Mouse (Mus musculus) kidney, adult 2 months (tissue): ENCODE measurements around the gene Tbc1d16. TPM values are rescaled to one million over a fixed set of nuclear protein-coding genes. Genes with fewer than 3 reads are reported as not detected.

ENCODE experiments used
- DNase-seq: peaks from one replicate; pipeline ENCODE4 v3.0.0; 2021
- H3K27ac ChIP-seq: fragments of 200-500 bp; 2 replicates; pipeline ENCODE4 v1.5.1; 2012; ENCODE audit warnings: low read depth, low read length, control low read depth, inconsistent platforms; ENCODE audit not compliant: insufficient read depth
- H3K27me3 ChIP-seq: fragments of 200-500 bp; replicated peaks from 2 replicates; pipeline ENCODE4 v1.6.1; 2012; ENCODE audit warnings: mild to moderate bottlenecking, moderate library complexity, low read length, inconsistent platforms; ENCODE audit not compliant: control insufficient read depth, insufficient read depth
- H3K36me3 ChIP-seq: fragments of 200-500 bp; 2 replicates; pipeline ENCODE4 v1.6.1; 2012; ENCODE audit warnings: mild to moderate bottlenecking, moderate library complexity, low read length, inconsistent platforms; ENCODE audit not compliant: control insufficient read depth, insufficient read depth
- H3K4me1 ChIP-seq: fragments of 200-500 bp; 2 replicates; pipeline ENCODE4 v1.6.1; 2011; ENCODE audit warnings: low read length; ENCODE audit not compliant: control insufficient read depth, insufficient read depth
- H3K4me3 ChIP-seq: fragments of 200-500 bp; 2 replicates; pipeline ENCODE4 v1.5.1; 2011; ENCODE audit warnings: mild to moderate bottlenecking, low read depth, low read length, control low read depth; ENCODE audit not compliant: insufficient read depth
- CTCF ChIP-seq: fragments of 200-500 bp; conservative IDR thresholded peaks from 2 replicates; pipeline ENCODE4 v1.5.1; 2011; ENCODE audit warnings: low read depth, mild to moderate bottlenecking, control low read depth, low read length, moderate library complexity, mixed read lengths; ENCODE audit not compliant: insufficient read depth, insufficient read length
- POLR2A ChIP-seq: fragments of 200-500 bp; IDR thresholded peaks from one replicate; pipeline ENCODE4 v1.6.1; 2011; ENCODE audit warnings: low read depth, low read length, control low read depth
- WGBS: fragments of 180-500 bp; shearing (Covaris S2); methylation state at CpG from one replicate; pipeline ENCODE4 v1.1.7; 2018; 5-methylcytosine and 5-hydroxymethylcytosine counted together
- polyA plus RNA-seq: library from polyadenylated mRNA; depleted of rRNA; stranded (reverse); fragments of >200 nt; gene quantifications from 2 replicates; pipeline ENCODE4 v1.2.3, GENCODE M21; 2012

Gene Tbc1d16
- polyA plus RNA-seq, 1 experiment, result 25.2 TPM

GRCm38 (mm10) chr11:119186381-119186780 is 41.9 kb downstream of the Tbc1d16 start:
- 74% methylated on average over 3 of the region's 3 CpGs for WGBS
- peak; percentile 45 for DNase-seq
- TF ChIP-seq CTCF, result no peak
- Histone ChIP-seq H3K27ac (no peak overlapping the region), H3K4me3 (no peak overlapping the region), H3K36me3 (no peaks in the 10 kb centered on the region), H3K4me1 (no peaks in the 10 kb centered on the region), H3K27me3 (no peaks in the 10 kb centered on the region)

DNA sequence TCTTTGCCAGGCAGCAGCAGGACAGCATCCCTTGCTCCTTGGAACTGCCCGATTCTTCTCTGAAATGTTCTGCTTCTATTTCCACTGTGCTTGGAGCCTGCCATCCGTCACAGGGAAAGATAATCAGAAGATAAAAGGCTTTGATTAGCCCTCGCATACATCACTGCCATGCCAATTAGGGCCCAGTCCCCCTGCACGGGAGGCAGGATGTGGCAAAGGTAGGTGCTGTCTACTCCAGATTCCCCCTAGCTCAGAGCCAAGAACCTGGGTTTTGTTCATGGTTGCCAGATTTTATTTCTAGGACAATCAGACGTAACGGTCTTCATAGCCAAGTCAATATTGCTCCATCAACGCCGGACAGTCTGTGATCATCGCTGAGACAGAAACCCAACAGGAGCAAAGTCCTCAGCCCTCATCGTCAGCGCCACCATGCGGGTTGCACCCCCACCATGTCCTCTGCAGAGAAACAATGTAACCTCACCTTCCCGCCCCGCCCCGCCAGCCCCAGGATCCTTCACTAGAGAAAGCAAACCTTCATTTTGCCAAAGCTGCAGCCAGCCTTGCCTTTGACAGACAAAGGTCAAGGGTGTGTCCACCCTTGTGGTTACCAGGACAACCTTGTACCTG is 44.5 kb downstream of the Tbc1d16 start:
- Histone ChIP-seq H3K27me3 (no peaks in the 10 kb centered on the region), H3K4me1 (no peaks in the 10 kb centered on the region), H3K4me3 (no peak overlapping the region), H3K27ac (no peak overlapping the region), H3K36me3 (no peaks in the 10 kb centered on the region)
- 77% methylated on average over 15 of the region's 15 CpGs for WGBS
- peak; percentile 68 for DNase-seq
- TF ChIP-seq POLR2A (no peak), CTCF (no peak)

DNA sequence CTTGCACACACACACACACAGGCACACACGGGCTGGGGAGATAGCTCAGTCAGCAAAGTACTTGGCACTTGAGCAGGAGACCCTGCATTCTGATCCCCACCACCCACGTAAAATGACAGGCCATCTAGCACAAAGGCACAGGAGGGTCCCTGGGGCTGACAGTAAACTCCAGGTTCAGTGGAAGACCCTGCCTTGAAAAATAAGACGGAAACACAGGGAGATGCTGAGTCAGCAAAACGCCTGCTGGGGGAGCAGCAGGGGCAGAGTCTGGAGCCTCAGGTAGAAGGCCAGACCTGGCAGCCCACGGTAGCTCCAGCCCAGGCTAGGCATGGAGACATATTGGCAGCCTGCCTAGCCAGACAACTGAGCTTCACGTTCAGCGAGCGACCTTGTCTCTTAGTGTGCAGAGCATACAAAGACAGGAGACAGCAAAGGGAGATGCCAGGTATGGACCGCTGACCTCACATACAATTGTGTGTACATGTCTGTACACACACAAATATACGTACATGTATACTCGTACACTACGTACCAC is 46.4 kb downstream of the Tbc1d16 start:
- no peak overlapping the region for H3K27ac ChIP-seq
- no peak for TF ChIP-seq POLR2A
- TF ChIP-seq CTCF, result no peak
- H3K36me3 ChIP-seq, result no peaks in the 10 kb centered on the region
- no peaks in the 10 kb centered on the region for H3K27me3 ChIP-seq
- H3K4me1 ChIP-seq, result peaks cover 3% of the 10 kb centered on the region; the same call in 1 of the 2 replicates
- WGBS, result 73% methylated on average over 12 of the region's 12 CpGs
- H3K4me3 ChIP-seq, result no peak overlapping the region
- DNase-seq, result no peak

DNA sequence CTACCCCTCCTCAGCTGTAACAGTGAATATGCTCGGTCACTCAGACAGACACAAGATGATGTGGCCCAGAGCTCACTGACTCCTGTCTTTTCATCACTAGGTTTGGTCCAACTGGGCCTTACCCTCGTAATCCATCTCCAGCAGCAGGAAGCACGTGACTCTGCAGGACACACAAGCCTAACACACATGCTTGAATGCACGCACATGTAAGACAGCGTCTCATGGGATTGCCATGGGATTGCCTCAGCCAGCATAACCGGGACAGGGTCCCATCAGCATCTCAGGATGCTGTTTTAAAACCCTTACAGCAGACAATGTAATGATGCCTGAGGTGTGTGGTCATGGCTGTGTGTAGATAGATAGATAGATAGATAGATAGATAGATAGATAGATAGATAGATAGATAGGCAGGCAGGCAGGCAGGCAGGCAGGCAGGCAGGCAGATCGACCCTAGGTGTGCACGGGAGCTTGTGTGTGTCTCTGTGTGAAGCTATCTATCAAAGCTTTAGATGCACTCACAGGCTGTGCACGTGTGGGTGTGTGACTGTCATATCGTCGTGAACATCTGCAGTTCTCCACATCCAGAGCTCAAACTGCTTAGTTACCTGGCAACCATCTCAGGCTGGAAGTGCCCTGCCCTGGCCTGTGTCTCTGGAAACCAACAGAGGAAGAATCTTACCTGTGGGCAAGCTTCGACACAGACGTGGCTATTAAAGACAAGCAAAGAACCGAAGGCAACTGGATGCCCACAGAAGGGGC is 47.3 kb downstream of the Tbc1d16 start:
- no peak for DNase-seq
- H3K4me3 ChIP-seq, result no peak overlapping the region
- 87% methylated on average over 14 of the region's 14 CpGs for WGBS

GRCm38 (mm10) chr11:119178317-119178716 is 50.0 kb downstream of the Tbc1d16 start:
- Histone ChIP-seq H3K4me1 (peaks cover 9% of the 10 kb centered on the region; the same call in 1 of the 2 replicates), H3K27me3 (no peaks in the 10 kb centered on the region), H3K36me3 (no peaks in the 10 kb centered on the region), H3K4me3 (no peak overlapping the region), H3K27ac (no peak overlapping the region)
- WGBS, result 52% methylated on average over 8 of the region's 8 CpGs
- no peak for TF ChIP-seq CTCF
- DNase-seq, result peak; percentile 79

More for the DNA sequence above, 47.3 kb downstream of the Tbc1d16 start:
- peaks cover 6% of the 10 kb centered on the region; the same call in 1 of the 2 replicates for H3K4me1 ChIP-seq
- no peaks in the 10 kb centered on the region for H3K27me3 ChIP-seq
- no peaks in the 10 kb centered on the region for H3K36me3 ChIP-seq
- no peak overlapping the region for H3K27ac ChIP-seq
- TF ChIP-seq CTCF, result no peak
- TF ChIP-seq POLR2A, result no peak

GRCm38 (mm10) chr11:119176389-119177179 is 51.7 kb downstream of the Tbc1d16 start:
- Histone ChIP-seq H3K4me1 (peaks cover 9% of the 10 kb centered on the region; the same call in 1 of the 2 replicates), H3K4me3 (no peak overlapping the region), H3K36me3 (no peaks in the 10 kb centered on the region), H3K27me3 (no peaks in the 10 kb centered on the region), H3K27ac (no peak overlapping the region)
- WGBS, result 44% methylated on average over 27 of the region's 27 CpGs
- DNase-seq, result peak; percentile 93
- no peak for TF ChIP-seq CTCF
- TF ChIP-seq POLR2A, result no peak
